Comparison of ENCODE assay signal across 9 mouse cellular contexts in the genomic region with DNA sequence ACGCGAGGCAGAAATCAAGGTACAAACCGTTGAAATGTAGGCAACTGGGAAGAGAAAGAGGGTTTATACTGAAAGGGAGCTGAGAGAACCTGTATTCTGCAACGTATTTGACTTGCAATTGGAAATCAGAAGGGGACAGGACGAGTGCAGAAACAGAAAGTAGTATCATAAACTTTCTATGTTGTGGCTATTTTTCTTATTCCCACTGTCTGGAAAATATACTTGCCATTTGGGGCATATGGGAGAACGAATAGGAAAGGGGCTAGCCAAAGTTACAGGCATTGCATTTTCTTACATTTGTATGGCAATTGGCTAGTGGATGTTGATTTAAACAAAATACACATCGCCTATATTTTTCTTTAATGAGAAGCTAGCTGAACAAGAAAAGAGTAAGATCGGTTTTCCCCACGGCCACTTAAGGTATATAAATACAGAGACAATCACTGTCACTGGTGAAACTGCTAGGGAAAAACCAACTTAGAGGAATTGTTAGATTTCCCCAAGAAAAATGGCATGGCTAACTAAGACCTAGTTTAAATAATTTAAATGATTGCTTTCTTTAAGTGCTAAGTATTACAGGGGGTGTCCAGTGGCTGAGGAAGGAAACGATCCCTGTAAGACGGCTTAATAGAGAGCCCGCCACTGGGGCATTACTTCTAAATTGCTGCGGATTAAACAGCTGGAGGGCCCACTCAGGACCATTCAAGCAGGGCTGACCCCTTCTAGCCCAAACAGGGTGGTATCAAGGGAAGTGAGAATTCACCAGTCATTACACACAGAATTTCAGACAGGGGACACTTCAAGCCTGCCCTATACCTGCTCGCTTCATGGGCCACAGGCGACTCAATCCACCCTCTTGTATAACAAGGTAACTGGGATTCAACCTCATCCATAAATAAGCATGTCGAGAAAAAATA. TPM values are rescaled to one million over a fixed set of nuclear protein-coding genes. Genes with fewer than 3 reads are reported as not detected.
A peak's percentile ranks its signal among the peaks of the same experiment; 100 is the strongest.
DNase-seq lines count a peak whose midpoint lies in the region; ATAC-seq and TF ChIP-seq lines count a peak whose summit lies in the region.
"Had no signal": no experiment of that assay in that cellular context is flagged by ENCODE, and none has a peak within 500 bp of the region (broad histone marks: within the 10 kb centered on the region; RNA-seq: fewer than 3 reads in every experiment).

No protein-coding gene starts in this region.

- H3K27me3 ChIP-seq in cerebellum, adult 2 months (ENCODE audit: control insufficient read depth, insufficient read depth, low read length), result no peaks in the 10 kb centered on the region
- H3K27me3 ChIP-seq in lung, embryonic 15.5 days, result peaks cover 94% of the 10 kb centered on the region
- H3K27me3 ChIP-seq in intestine, postnatal 0 days (replicated peaks; ENCODE audit: control insufficient read depth, insufficient read depth, low read length), result peaks cover 98% of the 10 kb centered on the region
- peaks cover 3% of the 10 kb centered on the region; the same call in 1 of the 2 replicates for H3K27me3 ChIP-seq in neural tube, embryonic 14.5 days (ENCODE audit: control insufficient read depth, insufficient read depth, low read length)

- H3K4me3 ChIP-seq in cerebellum, adult 2 months (replicated peaks; ENCODE audit: insufficient read depth, low read depth, low read length), result peak overlapping the region; percentile 80
- H3K4me3 ChIP-seq in lung, embryonic 15.5 days, result peak overlapping the region; percentile 28
- H3K4me3 ChIP-seq in intestine, postnatal 0 days (ENCODE audit: low read depth, low read length), result peak overlapping the region; percentile 12; the same call in 1 of the 2 replicates
- H3K4me3 ChIP-seq in neural tube, embryonic 14.5 days (ENCODE audit: low read depth, low read length), result peak overlapping the region; percentile 41

- peak in 1 of 2 experiments; percentile 40 for DNase-seq in cerebellum, adult 2 months
- DNase-seq in lung, adult 18-20 months, result no peak
- DNase-seq in urinary bladder, postnatal 14 days (ENCODE audit: low spot score), result no peak
- DNase-seq in thymus, adult 18-20 months, result no peak

- H3K9me3 ChIP-seq in lung, embryonic 15.5 days, result no peaks in the 10 kb centered on the region
- H3K9me3 ChIP-seq in intestine, postnatal 0 days (ENCODE audit: control insufficient read depth), result no peaks in the 10 kb centered on the region
- H3K9me3 ChIP-seq in neural tube, embryonic 14.5 days (ENCODE audit: control insufficient read depth, low read length), result no peaks in the 10 kb centered on the region

- no peaks in the 10 kb centered on the region for H3K36me3 ChIP-seq in lung, embryonic 15.5 days
- H3K36me3 ChIP-seq in intestine, postnatal 0 days (ENCODE audit: control insufficient read depth, insufficient read depth), result no peaks in the 10 kb centered on the region
- H3K36me3 ChIP-seq in neural tube, embryonic 14.5 days (ENCODE audit: control insufficient read depth, insufficient read depth, low read length), result no peaks in the 10 kb centered on the region

- no peak for TF ChIP-seq POLR2A in cerebellum, adult 2 months (IDR thresholded peaks at IDR 0.05; ENCODE audit: borderline replicate concordance, insufficient read depth, low read length)

- peaks cover 3% of the 10 kb centered on the region; the same call in 1 of the 2 replicates for H3K4me1 ChIP-seq in cerebellum, adult 2 months (ENCODE audit: control insufficient read depth, insufficient read depth, low read length)
- H3K4me1 ChIP-seq in lung, embryonic 15.5 days, result peaks cover 20% of the 10 kb centered on the region
- 0 out of 2 replicates have a peak, but pooled peaks cover 9% of the 10 kb centered on the region for H3K4me1 ChIP-seq in intestine, postnatal 0 days (replicated peaks; ENCODE audit: control insufficient read depth, insufficient read depth, low read length)
- peaks cover 10% of the 10 kb centered on the region; the same call in 1 of the 2 replicates for H3K4me1 ChIP-seq in neural tube, embryonic 14.5 days (ENCODE audit: control insufficient read depth, insufficient read depth, low read length)

- peak overlapping the region; percentile 76; the same call in 1 of the 2 replicates for H3K27ac ChIP-seq in cerebellum, adult 2 months (ENCODE audit: insufficient read depth, low read length)
- H3K27ac ChIP-seq in lung, embryonic 15.5 days, result no peak overlapping the region
- H3K27ac ChIP-seq in intestine, postnatal 0 days (ENCODE audit: low read depth, low read length), result no peak overlapping the region
- H3K27ac ChIP-seq in neural tube, embryonic 14.5 days (ENCODE audit: low read depth, low read length), result peak overlapping the region; percentile 86

- H3K9ac ChIP-seq in lung, embryonic 15.5 days, result no peak overlapping the region
- no peak overlapping the region for H3K9ac ChIP-seq in intestine, postnatal 0 days (ENCODE audit: low read depth, low read length)
- peak overlapping the region; percentile 69 for H3K9ac ChIP-seq in neural tube, embryonic 14.5 days (replicated peaks; ENCODE audit: low read depth, low read length)

- WGBS in cerebellum, adult 2 months, result 45% methylated on average over 16 of the region's 16 CpGs
- WGBS in lung, embryonic 15.5 days, result 9% methylated on average over 16 of the region's 16 CpGs
- 8% methylated on average over 16 of the region's 16 CpGs for WGBS in intestine, postnatal 0 days
- WGBS in neural tube, embryonic 14.5 days, result 2% methylated on average over 16 of the region's 16 CpGs

- ATAC-seq in cerebellum, adult (ENCODE audit: insufficient number of reproducible peaks, low FRiP score, low TSS enrichment), result no peak
- ATAC-seq in lung, embryonic 15.5 days (ENCODE audit: borderline replicate concordance, extremely low read depth, low FRiP score, low TSS enrichment), result no peak
- ATAC-seq in intestine, postnatal 0 days, result no peak
- ATAC-seq in neural tube, embryonic 14.5 days (ENCODE audit: low read depth), result peak; percentile 11; the same call in 1 of the 2 replicates
- ATAC-seq: Patski had no signal

- peak overlapping the region; percentile 50; the same call in 1 of the 2 replicates for H3K4me2 ChIP-seq in lung, embryonic 15.5 days
- H3K4me2 ChIP-seq in intestine, postnatal 0 days (replicated peaks; ENCODE audit: low read depth), result no peak overlapping the region
- peak overlapping the region; percentile 71 for H3K4me2 ChIP-seq in neural tube, embryonic 14.5 days (ENCODE audit: low read depth, low read length)

- no peak for TF ChIP-seq CTCF in cerebellum, adult 2 months (IDR thresholded peaks at IDR 0.05; ENCODE audit: borderline replicate concordance, insufficient read depth, low read depth, low read length)
- TF ChIP-seq CTCF in intestine, postnatal 0 days (IDR thresholded peaks at IDR 0.05; ENCODE audit: low read depth), result no peak

RNA-seq across cellular contexts. Expression of gene Prdm8, which starts 14.9 kb away (rescaled TPM):
- polyA plus RNA-seq in cerebellum, adult 2 months (2012; rRNA removed), result 11.1 and 15.5 TPM in 2 replicates
- 0.44 and 0.95 TPM in 2 replicates for polyA plus RNA-seq in lung, embryonic 15.5 days (2015; fragmentation: Nextera tagmentation; extraction: Ambion mirVana)
- polyA plus RNA-seq in intestine, postnatal 0 days (2015; fragmentation: Nextera tagmentation; extraction: Ambion mirVana), result 0.05 TPM in 1 of 2 replicates, not detected in the other
- 5.7 and 7.2 TPM in 2 replicates for polyA plus RNA-seq in neural tube, embryonic 14.5 days (2014; fragmentation: Nextera tagmentation; extraction: Ambion mirVana)

Comparison
In these comparisons a context has a peak if more than half of its experiments do, and no peak if none do; other contexts are left out.
1. H3K27ac ChIP-seq: peak in cerebellum, adult 2 months (single experiment) and neural tube, embryonic 14.5 days (single experiment); none in lung, embryonic 15.5 days (single experiment) and intestine, postnatal 0 days (single experiment).
2. H3K4me3 ChIP-seq: peak in every context shown above with its lines; median percentile 80 in cerebellum, adult 2 months; 41 in neural tube, embryonic 14.5 days; 28 in lung, embryonic 15.5 days; 12 in intestine, postnatal 0 days.